Mouse (Mus musculus) kidney, adult 2 months (tissue): ENCODE results near the gene Mapk12.

Source experiments
- CTCF ChIP-seq: fragments of 200-500 bp; conservative IDR thresholded peaks from 2 replicates; pipeline ENCODE4 v1.5.1; 2011; ENCODE audit warnings: low read depth, mild to moderate bottlenecking, control low read depth, low read length, moderate library complexity, mixed read lengths; ENCODE audit not compliant: insufficient read depth, insufficient read length
- POLR2A ChIP-seq: fragments of 200-500 bp; IDR thresholded peaks from one replicate; pipeline ENCODE4 v1.6.1; 2011; ENCODE audit warnings: low read depth, low read length, control low read depth

GRCm38 (mm10) chr15:89137378-89138045, 3.0 kb downstream of the Mapk12 start:
- no peak for TF ChIP-seq CTCF
- TF ChIP-seq POLR2A: no peak
